Mouse (Mus musculus): ENCODE measurements around the gene Gm20481.
"Not testable (repeated sequence)": the region's sequence is repeated elsewhere in the genome, so short reads cannot be mapped to it uniquely, and the experiment has no call there.

Gene Gm20481

GRCm38 (mm10) chr17:34969822-34970221, at the start of gene Gm20481:
Gm20481 (plus strand) TSS chr17:34969912.
- not testable (repeated sequence) for DNase-seq (ENCODE audit: low read depth, low spot score)

- peak; percentile 50 for DNase-seq (ENCODE audit: low read depth, low spot score)
These were observed 46.8 kb upstream of the Gm20481 start for GRCm38 (mm10) chr17:34922939-34923338.

GRCm38 (mm10) chr17:34924258-34924657, 45.5 kb upstream of the Gm20481 start:
- no peak for DNase-seq (ENCODE audit: low read depth, low spot score)

DNA sequence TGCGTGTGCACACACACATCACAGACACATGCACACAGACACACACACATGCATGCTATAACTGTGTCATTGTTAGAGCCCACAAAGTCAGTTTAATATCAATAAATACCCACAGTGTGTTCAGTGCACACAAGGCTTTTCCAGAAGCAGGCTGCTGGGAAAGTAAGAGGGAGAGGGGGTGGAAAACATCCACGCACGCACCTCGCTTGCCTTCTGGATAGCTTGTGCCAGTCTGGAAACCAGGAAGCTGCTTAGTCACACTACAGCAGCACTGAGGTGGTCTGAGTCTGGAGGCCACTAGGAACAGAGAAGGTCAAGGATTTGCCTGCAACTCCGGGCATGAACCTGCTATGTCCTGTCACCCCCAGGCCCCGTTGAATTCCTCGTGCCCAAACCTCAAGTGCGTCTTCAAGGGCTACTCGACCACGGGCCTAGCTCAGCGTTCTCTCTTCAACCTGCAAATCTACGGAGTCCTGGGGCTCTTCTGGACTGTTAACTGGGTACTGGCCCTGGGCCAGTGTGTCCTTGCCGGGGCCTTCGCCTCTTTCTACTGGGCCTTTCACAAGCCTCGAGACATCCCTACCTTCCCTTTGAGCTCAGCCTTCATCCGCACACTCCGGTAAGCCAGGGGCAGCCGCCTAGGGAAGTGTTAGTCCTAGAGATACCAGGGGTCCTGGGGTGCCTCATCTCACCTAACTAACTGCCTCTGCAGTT, 42.2 kb upstream of the Gm20481 start:
- no peak for DNase-seq (ENCODE audit: low read depth, low spot score)

DNA sequence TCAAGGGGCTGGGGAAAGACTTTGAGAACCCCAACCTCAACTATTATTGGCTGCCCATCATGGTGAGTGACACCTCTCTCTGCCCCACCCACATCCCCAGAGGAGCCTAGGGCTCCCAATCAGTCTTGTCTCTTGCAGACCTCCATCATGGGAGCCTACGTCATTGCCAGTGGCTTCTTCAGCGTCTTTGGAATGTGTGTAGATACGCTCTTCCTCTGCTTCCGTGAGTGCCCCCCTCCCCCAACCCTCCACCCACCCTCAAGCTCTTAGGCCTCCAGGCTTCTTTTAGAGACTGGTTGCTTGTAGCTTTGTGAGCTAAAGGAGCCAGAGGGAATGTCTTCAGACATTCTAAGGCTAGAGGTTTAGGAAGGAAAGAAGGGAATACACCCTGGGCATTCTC, 40.9 kb upstream of the Gm20481 start:
- peak; percentile 70 for DNase-seq (ENCODE audit: low read depth, low spot score)

- DNase-seq (ENCODE audit: low read depth, low spot score), result peak; percentile 98
These were observed 38.5 kb upstream of the Gm20481 start, which contains the start of gene Neu1 for GRCm38 (mm10) chr17:34931061-34931734. Neu1 (plus strand) TSS chr17:34931253.

DNA sequence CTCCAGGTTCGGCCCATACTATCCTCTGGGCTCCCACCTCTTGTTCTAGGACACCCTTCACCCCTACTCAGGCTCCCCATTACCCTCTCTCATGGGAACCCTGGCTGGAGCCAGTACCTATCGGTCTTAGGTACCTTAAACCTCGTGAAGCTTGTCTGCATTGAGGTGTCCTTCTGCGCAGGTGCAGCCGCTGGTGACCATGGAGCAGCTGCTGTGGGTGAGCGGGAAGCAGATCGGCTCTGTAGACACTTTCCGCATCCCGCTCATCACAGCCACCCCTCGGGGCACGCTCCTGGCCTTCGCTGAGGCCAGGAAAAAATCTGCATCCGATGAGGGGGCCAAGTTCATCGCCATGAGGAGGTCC, 38.0 kb upstream of the Gm20481 start:
- no peak for DNase-seq (ENCODE audit: low read depth, low spot score)

GRCm38 (mm10) chr17:34932287-34932686, 37.4 kb upstream of the Gm20481 start:
- DNase-seq (ENCODE audit: low read depth, low spot score), result no peak

- DNase-seq (ENCODE audit: low read depth, low spot score), result no peak
These were observed 35.7 kb upstream of the Gm20481 start for GRCm38 (mm10) chr17:34934031-34934430.

DNA sequence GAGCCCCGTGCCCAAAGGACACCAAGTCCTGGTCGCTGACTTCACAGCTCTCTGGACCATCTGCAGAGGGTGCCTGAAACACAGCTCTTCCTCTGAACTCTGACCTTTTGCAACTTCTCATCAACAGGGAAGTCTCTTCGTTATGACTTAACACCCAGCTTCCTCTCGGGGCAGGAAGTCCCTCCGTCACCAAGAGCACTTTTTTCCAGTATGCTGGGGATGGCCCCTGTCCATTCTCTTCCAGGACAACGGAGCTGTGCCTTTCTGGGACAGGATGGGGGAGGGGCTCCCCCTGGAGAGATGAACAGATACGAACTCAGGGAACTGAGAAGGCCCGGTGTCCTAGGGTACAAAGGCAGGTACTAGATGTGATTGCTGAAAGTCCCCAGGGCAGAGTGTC, 34.9 kb upstream of the Gm20481 start:
- no peak for DNase-seq (ENCODE audit: low read depth, low spot score)

DNA sequence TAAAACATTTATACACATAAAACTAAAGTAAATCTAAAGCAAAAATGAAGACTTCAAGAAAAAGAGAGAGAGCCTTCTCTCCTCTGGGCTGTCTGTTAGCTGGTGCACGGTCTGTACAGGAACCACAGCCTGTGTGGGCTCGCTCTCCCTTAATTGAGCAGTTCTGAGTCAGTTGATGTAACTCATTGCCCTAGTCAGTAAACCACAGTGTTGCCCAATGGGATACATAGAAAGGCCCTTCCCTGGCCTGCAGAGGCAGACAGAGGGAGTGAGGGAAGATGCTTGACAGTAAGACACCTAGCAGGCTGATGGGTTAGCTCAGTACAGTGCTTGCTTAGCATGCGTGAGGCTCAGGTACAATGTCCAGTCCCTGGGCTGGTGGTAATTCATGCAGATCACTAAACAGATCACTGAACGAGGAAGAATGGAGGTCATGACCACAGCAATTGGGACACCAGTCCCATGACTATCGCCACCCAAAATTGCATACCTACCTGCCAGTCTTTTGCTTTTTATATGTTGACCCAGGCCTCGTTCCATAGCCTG, 31.7 kb upstream of the Gm20481 start:
- no peak for DNase-seq (ENCODE audit: low read depth, low spot score)

GRCm38 (mm10) chr17:34941344-34942041, 28.2 kb upstream of the Gm20481 start:
- DNase-seq (ENCODE audit: low read depth, low spot score), result peak; percentile 73

DNA sequence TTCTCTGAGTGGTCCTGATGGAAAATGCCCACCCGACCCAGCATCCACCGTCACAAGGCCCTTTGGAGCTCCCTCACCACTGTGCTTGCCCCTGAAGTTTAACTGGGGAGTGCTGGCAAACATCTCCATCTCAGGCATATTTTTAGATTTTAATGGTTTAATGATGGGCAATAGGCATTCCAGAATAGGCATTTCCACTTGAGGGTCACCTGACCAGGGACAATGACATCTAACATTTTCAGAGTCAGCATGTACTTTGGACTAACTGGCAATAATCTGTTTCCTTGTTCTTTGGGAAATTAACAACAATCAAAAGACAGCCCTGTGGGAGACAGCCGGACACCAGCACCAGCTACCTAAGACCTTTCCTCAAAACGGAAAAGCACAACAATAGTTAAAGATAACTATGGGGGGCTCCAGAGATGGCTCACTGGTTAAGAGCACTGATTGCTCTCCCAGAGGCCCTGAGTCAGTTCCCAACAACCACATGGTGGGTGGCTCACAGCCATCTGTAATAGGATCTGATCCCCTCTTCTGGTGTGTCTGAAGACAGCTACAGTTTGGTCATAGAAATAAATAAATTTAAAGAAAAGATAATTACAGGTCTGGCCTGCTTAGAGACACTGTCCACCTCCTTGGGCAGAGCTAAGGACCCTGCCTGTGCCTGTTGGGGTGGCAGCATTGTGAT, 26.4 kb upstream of the Gm20481 start:
- no peak for DNase-seq (ENCODE audit: low read depth, low spot score)

DNA sequence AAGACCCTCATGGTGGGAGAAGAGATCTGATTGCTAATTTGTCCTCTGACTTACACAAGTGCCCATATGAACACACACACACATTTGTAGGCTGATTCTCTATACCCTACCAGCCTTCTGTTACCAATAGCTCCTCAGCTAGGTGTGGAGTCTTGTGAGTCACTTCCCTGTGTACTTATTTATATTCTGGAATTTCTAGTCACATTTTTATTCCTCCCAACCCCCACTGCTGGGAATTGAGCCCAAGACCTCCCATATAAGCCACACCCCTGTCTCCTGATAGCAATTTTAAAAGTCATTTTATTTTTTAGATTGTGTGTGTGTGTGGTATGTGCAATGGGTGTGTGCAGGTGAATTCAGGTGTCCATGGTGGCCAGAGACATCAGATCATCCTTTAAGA, 25.4 kb upstream of the Gm20481 start:
- no peak for DNase-seq (ENCODE audit: low read depth, low spot score)

- no peak for DNase-seq (ENCODE audit: low read depth, low spot score)
These were observed 23.1 kb upstream of the Gm20481 start for GRCm38 (mm10) chr17:34946486-34947140.

GRCm38 (mm10) chr17:34947606-34948005, 22.1 kb upstream of the Gm20481 start:
- DNase-seq (ENCODE audit: low read depth, low spot score), result peak; percentile 68

DNA sequence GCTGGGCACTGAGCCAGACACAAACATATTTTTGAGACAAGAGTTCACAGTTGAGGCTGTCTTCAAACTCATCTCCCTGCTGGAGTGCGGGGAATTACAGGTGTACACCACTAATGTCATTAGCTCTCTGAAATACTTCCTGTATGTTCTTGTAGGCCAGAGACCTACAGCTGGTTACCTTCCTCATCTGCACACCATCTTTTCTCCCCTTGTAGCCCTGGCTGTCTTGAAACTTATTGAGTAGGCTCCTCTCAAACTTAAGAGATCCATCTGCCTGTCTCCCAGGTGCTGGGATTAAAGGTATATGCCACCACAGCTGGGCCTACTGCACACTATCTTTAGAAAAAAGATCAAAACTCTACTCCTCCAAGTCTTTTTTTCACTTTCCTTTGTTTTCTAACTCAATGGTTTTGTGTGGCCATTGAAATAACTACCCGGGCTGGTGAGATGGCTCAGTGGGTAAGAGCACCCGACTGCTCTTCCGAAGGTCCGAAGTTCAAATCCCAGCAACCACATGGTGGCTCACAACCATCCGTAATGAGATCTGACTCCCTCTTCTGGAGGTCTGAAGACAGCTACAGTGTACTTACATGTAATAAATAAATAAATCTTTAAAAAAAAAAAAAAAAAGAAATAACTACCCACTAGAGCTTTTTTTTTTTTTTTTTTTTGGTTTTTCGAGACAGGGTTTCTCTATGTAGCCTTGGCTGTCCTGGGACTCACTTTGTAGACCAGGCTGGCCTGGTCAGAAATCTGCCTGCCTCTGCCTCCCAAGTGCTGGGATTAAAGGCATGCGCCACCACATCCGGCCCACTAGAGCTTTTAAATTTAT, 20.8 kb upstream of the Gm20481 start:
- peak; percentile 49 for DNase-seq (ENCODE audit: low read depth, low spot score)

DNA sequence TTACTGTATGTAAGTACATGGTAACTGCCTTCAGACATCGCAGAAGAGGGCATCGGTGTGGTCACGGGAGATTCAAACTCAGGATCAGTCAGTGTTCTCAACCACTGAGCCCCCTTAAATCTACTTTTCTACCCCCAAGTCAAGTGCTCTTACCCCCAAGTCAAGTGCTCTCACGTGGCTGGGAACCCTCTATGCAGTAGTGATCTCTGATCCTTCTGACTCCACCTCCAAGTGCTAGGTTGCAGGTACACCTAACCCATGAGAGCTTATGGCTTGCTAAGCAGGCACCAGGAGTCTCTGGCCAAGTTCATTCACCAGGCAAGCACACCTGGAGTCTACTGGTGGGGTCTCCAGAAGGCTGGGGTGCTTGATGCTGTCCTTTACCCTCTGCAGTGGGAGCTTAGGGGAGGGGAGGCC, 20.2 kb upstream of the Gm20481 start:
- peak; percentile 85 for DNase-seq (ENCODE audit: low read depth, low spot score)

DNA sequence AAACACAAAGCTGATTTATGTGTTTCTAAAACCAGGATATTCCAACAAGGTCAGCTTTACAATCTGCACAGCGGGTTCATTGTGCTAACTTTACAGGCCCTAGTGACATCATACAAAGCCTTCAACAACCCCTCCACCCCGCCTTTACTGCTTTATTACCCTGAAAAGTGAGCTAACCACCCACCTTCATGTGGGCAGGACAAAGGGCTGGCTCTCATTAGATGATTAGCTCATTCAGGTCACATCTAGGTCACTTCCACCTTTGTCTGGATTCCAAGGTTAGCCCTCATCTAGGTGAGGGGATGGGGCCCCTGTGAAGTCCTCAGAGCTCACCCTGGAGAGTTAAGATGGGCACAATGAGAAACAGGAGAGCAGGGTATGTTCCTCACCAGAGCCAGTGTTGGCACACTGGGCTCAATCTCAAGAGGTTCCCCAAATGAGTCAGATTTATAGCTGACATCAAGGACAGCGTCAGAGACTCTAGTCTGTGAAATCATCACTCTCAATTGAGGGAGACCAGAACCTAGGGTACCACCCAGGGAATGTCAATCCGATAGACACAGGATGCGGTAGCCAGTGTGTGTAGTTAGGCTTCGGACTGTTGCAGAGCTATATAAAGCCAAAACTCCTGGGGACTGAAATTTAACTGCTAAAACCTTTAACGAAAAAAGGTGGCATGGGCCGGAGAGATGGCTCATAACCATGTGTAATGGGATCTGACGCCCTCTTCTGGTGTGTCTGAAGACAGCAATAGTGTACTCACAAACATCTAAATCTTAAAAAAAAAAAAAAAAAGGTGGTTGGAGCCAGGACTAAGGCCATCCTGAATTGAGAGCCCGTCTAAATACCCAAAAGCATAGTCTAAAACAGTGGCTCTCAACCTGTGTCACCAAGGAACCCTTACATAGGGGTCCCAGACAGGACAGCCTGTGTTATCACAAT, 18.9 kb upstream of the Gm20481 start:
- peak; percentile 80 for DNase-seq (ENCODE audit: low read depth, low spot score)
